Mouse (Mus musculus): ENCODE measurements at regions not wholly inside any gene's neighbourhood (a gene's known extent, or its start where the extent isn't known, plus 50 kb on each side); places are given as distances from the start of the nearest gene placed in this dataset.
A peak's percentile ranks its signal among the peaks of the same experiment; 100 is the strongest.
"Not testable (repeated sequence)": the region's sequence is repeated elsewhere in the genome, so short reads cannot be mapped to it uniquely, and the experiment has no call there.

GRCm38 (mm10) chr4:81712378-81712777 lies 269.8 kb upstream of the Mpdz start:
- DNase-seq = no peak

- DNase-seq = no peak
Measured at GRCm38 (mm10) chr4:81695182-81695581, 252.6 kb upstream of the Mpdz start.

GRCm38 (mm10) chr4:81677205-81677604 lies 234.6 kb upstream of the Mpdz start:
- DNase-seq = no peak

GRCm38 (mm10) chr4:81674871-81675270 lies 232.3 kb upstream of the Mpdz start:
- no peak for DNase-seq

- no peak for DNase-seq
Measured at GRCm38 (mm10) chr4:81673398-81674265, 231.0 kb upstream of the Mpdz start.

- no peak for DNase-seq
Measured at GRCm38 (mm10) chr4:81671986-81672385, 229.4 kb upstream of the Mpdz start.

GRCm38 (mm10) chr4:81669181-81669580 lies 226.6 kb upstream of the Mpdz start:
- DNase-seq = peak; percentile 54 to 72

GRCm38 (mm10) chr4:81661096-81661495 lies 218.5 kb upstream of the Mpdz start:
- no peak for DNase-seq

GRCm38 (mm10) chr4:81628496-81628828 lies 185.8 kb upstream of the Mpdz start:
- DNase-seq = no peak

- no peak for DNase-seq
Measured at GRCm38 (mm10) chr4:81627714-81628495, 185.3 kb upstream of the Mpdz start.

GRCm38 (mm10) chr4:81625348-81625934 lies 182.8 kb upstream of the Mpdz start:
- DNase-seq = peak; percentile 29 to 38

GRCm38 (mm10) chr4:81624111-81624510 lies 181.5 kb upstream of the Mpdz start:
- DNase-seq = no peak

GRCm38 (mm10) chr4:81621391-81622137 lies 178.9 kb upstream of the Mpdz start:
- no peak for DNase-seq

- DNase-seq = no peak
Measured at GRCm38 (mm10) chr4:81617191-81617590, 174.6 kb upstream of the Mpdz start.

GRCm38 (mm10) chr4:81611191-81611590 lies 168.6 kb upstream of the Mpdz start:
- no peak for DNase-seq

GRCm38 (mm10) chr4:81600396-81600795 lies 157.8 kb upstream of the Mpdz start:
- DNase-seq = no peak

- no peak for DNase-seq
Measured at GRCm38 (mm10) chr4:81597390-81597789, 154.8 kb upstream of the Mpdz start.

- not testable (repeated sequence) for DNase-seq
Measured at GRCm38 (mm10) chr4:81593431-81593830, 150.8 kb upstream of the Mpdz start.

- peak; percentile 50 to 71 for DNase-seq
Measured at GRCm38 (mm10) chr4:81582546-81582945, 139.9 kb upstream of the Mpdz start.

GRCm38 (mm10) chr4:81580553-81580952 lies 137.9 kb upstream of the Mpdz start:
- peak; percentile 95 to 97 for DNase-seq

- DNase-seq = peak; percentile 45 to 64
Measured at GRCm38 (mm10) chr4:81579389-81580110, 136.9 kb upstream of the Mpdz start.

GRCm38 (mm10) chr4:81578981-81579380 lies 136.4 kb upstream of the Mpdz start:
- DNase-seq = peak; percentile 80 to 84

Measured in cerebellum, postnatal 10 days (tissue).